Mouse (Mus musculus) urinary bladder, postnatal 4 days (tissue): ENCODE results near the gene Etv4.
A peak's percentile ranks its signal among the peaks of the same experiment; 100 is the strongest.

Experiments used
- DNase-seq, 2 experiments: peaks; one replicate each; pipeline ENCODE4 v3.0.0; 2021 to 2022; ENCODE audit warnings: low spot score in 2 of 2

Gene Etv4

GRCm38 (mm10) chr11:101786651-101787050 lies 1.5 kb upstream of the Etv4 start:
- DNase-seq, result no peak

GRCm38 (mm10) chr11:101785852-101786205 lies 658 bp upstream of the Etv4 start:
- no peak for DNase-seq

GRCm38 (mm10) chr11:101784488-101785142 lies 556 bp downstream of the Etv4 start:
- no peak for DNase-seq

- DNase-seq, result no peak
These were observed 1.1 kb downstream of the Etv4 start for GRCm38 (mm10) chr11:101784072-101784471.

GRCm38 (mm10) chr11:101783584-101783983 lies 1.6 kb downstream of the Etv4 start:
- no peak for DNase-seq

GRCm38 (mm10) chr11:101783135-101783534 lies 2.0 kb downstream of the Etv4 start:
- no peak for DNase-seq

GRCm38 (mm10) chr11:101776846-101777245 lies 8.3 kb downstream of the Etv4 start:
- no peak for DNase-seq

GRCm38 (mm10) chr11:101772449-101772848 lies 12.7 kb downstream of the Etv4 start:
- DNase-seq, result peak in 1 of 2 experiments; percentile 55

GRCm38 (mm10) chr11:101772027-101772426 lies 13.1 kb downstream of the Etv4 start:
- no peak for DNase-seq

- no peak for DNase-seq
These were observed 14.9 kb downstream of the Etv4 start for GRCm38 (mm10) chr11:101770266-101770665.

GRCm38 (mm10) chr11:101768721-101769120 lies 16.4 kb downstream of the Etv4 start:
- DNase-seq, result no peak

- no peak for DNase-seq
These were observed 17.8 kb downstream of the Etv4 start for GRCm38 (mm10) chr11:101767326-101767725.

GRCm38 (mm10) chr11:101764546-101764945 lies 20.6 kb downstream of the Etv4 start:
- no peak for DNase-seq

- DNase-seq, result no peak
These were observed 21.4 kb downstream of the Etv4 start for GRCm38 (mm10) chr11:101763723-101764122.

GRCm38 (mm10) chr11:101759530-101759929 lies 25.6 kb downstream of the Etv4 start:
- DNase-seq, result no peak

- DNase-seq, result no peak
These were observed 26.7 kb downstream of the Etv4 start for GRCm38 (mm10) chr11:101758431-101758830.

- no peak for DNase-seq
These were observed 27.8 kb downstream of the Etv4 start for GRCm38 (mm10) chr11:101757366-101757765.

GRCm38 (mm10) chr11:101756616-101757015 lies 28.6 kb downstream of the Etv4 start:
- DNase-seq, result no peak

GRCm38 (mm10) chr11:101733596-101733995 lies 51.6 kb downstream of the Etv4 start:
- DNase-seq, result no peak

- peak; percentile 96 for DNase-seq
These were observed 52.4 kb downstream of the Etv4 start, which contains the start of gene Dhx8 for GRCm38 (mm10) chr11:101732518-101733440. Dhx8 (plus strand) TSS chr11:101732919.

GRCm38 (mm10) chr11:101729308-101729707 lies 55.9 kb downstream of the Etv4 start:
- no peak for DNase-seq

- no peak for DNase-seq
These were observed 58.4 kb downstream of the Etv4 start for GRCm38 (mm10) chr11:101726765-101727164.

GRCm38 (mm10) chr11:101725043-101725442 lies 60.1 kb downstream of the Etv4 start:
- DNase-seq, result no peak
